Comparison of ENCODE assay signal across 8 mouse cellular contexts in genomic region chr16:32608712-32609400, GRCm38 (mm10). TPM values are rescaled to one million over a fixed set of nuclear protein-coding genes. Genes with fewer than 3 reads are reported as not detected.
A peak's percentile ranks its signal among the peaks of the same experiment; 100 is the strongest.
DNase-seq lines count a peak whose midpoint lies in the region; ATAC-seq lines count a peak whose summit lies in the region.

Gene Tfrc (plus strand): TSS chr16:32608920.

- ATAC-seq in hematopoietic stem cell, adult 5-6 weeks (replicated peaks in 1 of 2; ENCODE audit: insufficient read depth in 1 of 2, low FRiP score in 2 of 2, low TSS enrichment in 1 of 2, low read depth in 1 of 2, poor library complexity in 2 of 2, severe bottlenecking in 2 of 2), result peak; percentile 96 to 98
- ATAC-seq in lung, embryonic 16.5 days (ENCODE audit: low read depth), result peak; percentile 99

- H3K4me1 ChIP-seq in lung, embryonic 16.5 days (replicated peaks; ENCODE audit: control insufficient read depth, insufficient read depth, low read length), result peaks cover 3% of the 10 kb centered on the region

- H3K27me3 ChIP-seq in lung, embryonic 16.5 days (ENCODE audit: control insufficient read depth, insufficient read depth, low read depth, low read length), result no peaks in the 10 kb centered on the region

- under 1% methylated on average over 72 of the region's 73 CpGs for WGBS in lung, embryonic 16.5 days

- H3K9me3 ChIP-seq in lung, embryonic 16.5 days (ENCODE audit: control insufficient read depth, low read length), result no peaks in the 10 kb centered on the region

- H3K4me3 ChIP-seq in lung, embryonic 16.5 days (ENCODE audit: low read length), result peak within 1 kb of the TSS; percentile 86

- peak within 1 kb of the TSS; percentile 90 for H3K27ac ChIP-seq in lung, embryonic 16.5 days (ENCODE audit: low read length)

- H3K4me2 ChIP-seq in lung, embryonic 16.5 days (ENCODE audit: low read depth, low read length), result peak within 1 kb of the TSS; percentile 90

- H3K36me3 ChIP-seq in lung, embryonic 16.5 days (ENCODE audit: control insufficient read depth, insufficient read depth, low read length), result no peaks in the 10 kb centered on the region

- peak within 1 kb of the TSS; percentile 85 for H3K9ac ChIP-seq in lung, embryonic 16.5 days (ENCODE audit: low read length)

- peak; percentile 96 for DNase-seq in MEL-GATA-1-ER (ENCODE audit: extremely low read depth, low read depth)
- peak; percentile 98 for DNase-seq in cerebellum, adult 8-10 months
- peak; percentile 99 for DNase-seq in forelimb bud, embryonic 11.5 days (ENCODE audit: low read depth, low spot score)
- peak; percentile 80 for DNase-seq in layer of hippocampus, adult 9-10 months (ENCODE audit: low spot score)
- peak; percentile 84 for DNase-seq in ovary, postnatal 10 days (ENCODE audit: low spot score)
- peak; percentile 98 to 99 for DNase-seq in thymus, postnatal 10 days (ENCODE audit: low spot score in 2 of 2)

RNA-seq across cellular contexts. Expression of gene Tfrc, which starts in this region (rescaled TPM):
- 87.0 and 93.9 TPM in 2 replicates for total RNA-seq in hematopoietic stem cell, adult 5-6 weeks (2017)
- polyA plus RNA-seq in lung, embryonic 16.5 days (2015; fragmentation: Nextera tagmentation; extraction: Ambion mirVana), result 57.3 and 58.4 TPM in 2 replicates

Comparison
In these comparisons a context has a peak if more than half of its experiments do, and no peak if none do; other contexts are left out.
1. Peak in every context shown above with its lines: DNase-seq, ATAC-seq, H3K4me3 ChIP-seq and H3K27ac ChIP-seq.